Mouse (Mus musculus): ENCODE measurements around the gene Trim2. TPM values are rescaled to one million over a fixed set of nuclear protein-coding genes. Genes with fewer than 3 reads are reported as not detected.

The Trim2 gene
- polyA plus RNA-seq, 1 experiment from 2014 or later, result 115 TPM

DNA sequence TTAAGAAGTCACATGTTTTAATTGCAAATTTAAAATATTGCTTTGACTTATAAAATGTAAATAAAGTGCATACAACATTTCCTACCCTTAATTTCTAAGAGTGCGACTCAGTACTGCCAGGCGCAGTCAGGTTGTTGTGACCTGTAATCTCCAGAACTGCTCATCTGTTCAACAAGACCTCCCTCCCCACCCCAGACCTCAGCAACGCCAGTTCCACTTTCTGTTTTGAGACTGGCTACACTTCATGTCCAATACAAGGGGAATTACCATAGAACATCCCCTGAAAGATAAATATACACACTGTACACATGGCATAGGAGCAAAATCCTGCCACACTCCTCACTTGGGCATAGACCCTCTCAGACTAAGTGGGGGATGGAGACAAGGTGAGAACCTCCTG is 180.0 kb downstream of the Trim2 start:
- WGBS, result 94% methylated on average over 3 of the region's 3 CpGs
- H3K9ac ChIP-seq (ENCODE audit: low read length), result no peak overlapping the region
- H3K4me3 ChIP-seq (ENCODE audit: low read depth, low read length), result no peak overlapping the region
- no peak overlapping the region for H3K27ac ChIP-seq (ENCODE audit: low read depth, low read length)
- no peaks in the 10 kb centered on the region for H3K4me1 ChIP-seq (ENCODE audit: control insufficient read depth, insufficient read depth, low read length)
- H3K27me3 ChIP-seq (ENCODE audit: control insufficient read depth, insufficient read depth, low read length), result no peaks in the 10 kb centered on the region
- H3K4me2 ChIP-seq (ENCODE audit: low read depth), result no peak overlapping the region
- H3K9me3 ChIP-seq (ENCODE audit: control insufficient read depth, low read length), result no peaks in the 10 kb centered on the region
- DNase-seq (ENCODE audit: low spot score) (no peak), ATAC-seq (ENCODE audit: insufficient read depth, low FRiP score, low TSS enrichment) (no peak)
- H3K36me3 ChIP-seq (ENCODE audit: control insufficient read depth, insufficient read depth, low read length), result no peaks in the 10 kb centered on the region

DNA sequence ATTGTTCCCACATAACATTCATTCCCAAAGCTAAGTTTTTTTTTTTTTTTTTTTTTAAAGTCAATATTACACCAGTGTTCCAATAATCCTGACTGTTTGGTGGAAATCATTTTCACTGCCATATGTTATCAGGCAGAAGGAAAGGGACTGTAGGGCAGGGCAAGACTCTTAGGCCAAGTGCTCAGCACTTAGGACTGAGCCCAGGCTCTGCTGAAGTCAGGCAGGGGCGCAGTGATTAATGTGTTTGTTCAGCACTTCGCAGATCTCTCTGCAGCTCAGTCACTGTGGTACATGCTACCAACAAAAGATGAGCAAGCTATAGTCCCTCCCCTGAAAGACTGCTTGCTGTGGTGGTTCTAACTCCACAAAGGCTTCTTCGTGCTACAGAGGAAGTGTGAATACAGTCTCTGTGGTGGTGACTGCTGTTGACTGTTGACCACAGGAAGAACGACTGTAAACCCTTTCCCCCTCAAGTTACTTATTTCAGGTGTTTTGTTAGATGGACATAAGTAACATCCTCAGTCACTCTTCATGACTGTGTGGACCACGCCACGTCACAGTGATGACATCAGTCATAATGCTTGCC is 180.9 kb downstream of the Trim2 start:
- Histone ChIP-seq H3K4me2 (ENCODE audit: low read depth) (no peak overlapping the region), H3K9ac (ENCODE audit: low read length) (no peak overlapping the region), H3K27ac (ENCODE audit: low read depth, low read length) (no peak overlapping the region), H3K4me3 (ENCODE audit: low read depth, low read length) (no peak overlapping the region), H3K9me3 (ENCODE audit: control insufficient read depth, low read length) (no peaks in the 10 kb centered on the region), H3K4me1 (ENCODE audit: control insufficient read depth, insufficient read depth, low read length) (no peaks in the 10 kb centered on the region), H3K36me3 (ENCODE audit: control insufficient read depth, insufficient read depth, low read length) (no peaks in the 10 kb centered on the region), H3K27me3 (ENCODE audit: control insufficient read depth, insufficient read depth, low read length) (no peaks in the 10 kb centered on the region)
- no peak for DNase-seq (ENCODE audit: low spot score)
- ATAC-seq (ENCODE audit: insufficient read depth, low FRiP score, low TSS enrichment), result no peak
- WGBS, result 58% methylated on average over 6 of the region's 6 CpGs

DNA sequence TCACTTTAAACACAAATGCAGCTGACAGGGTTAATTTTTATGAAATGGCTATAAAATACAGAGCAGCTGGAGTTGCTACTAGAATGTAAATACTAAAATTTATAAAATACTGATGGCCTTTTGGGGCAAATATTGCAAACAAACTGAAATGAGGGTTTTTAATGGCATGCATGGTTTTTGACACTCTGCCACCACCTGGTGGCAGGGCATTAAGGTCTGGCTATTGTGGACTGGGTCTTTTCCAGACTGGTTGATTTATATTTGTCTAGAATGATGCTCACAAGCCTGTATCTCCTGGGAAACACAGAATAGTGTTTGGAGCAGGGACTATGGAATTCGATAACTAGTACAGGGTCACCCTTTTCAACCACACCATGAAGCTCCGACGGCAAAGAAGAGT is 183.2 kb downstream of the Trim2 start:
- whole genome bisulfite sequencing, result 65% methylated on average over 3 of the region's 3 CpGs
- Histone ChIP-seq H3K4me1 (ENCODE audit: control insufficient read depth, insufficient read depth, low read length) (no peaks in the 10 kb centered on the region), H3K27ac (ENCODE audit: low read depth, low read length) (no peak overlapping the region), H3K27me3 (ENCODE audit: control insufficient read depth, insufficient read depth, low read length) (no peaks in the 10 kb centered on the region), H3K9me3 (ENCODE audit: control insufficient read depth, low read length) (no peaks in the 10 kb centered on the region), H3K4me3 (ENCODE audit: low read depth, low read length) (no peak overlapping the region), H3K9ac (ENCODE audit: low read length) (no peak overlapping the region), H3K4me2 (ENCODE audit: low read depth) (no peak overlapping the region), H3K36me3 (ENCODE audit: control insufficient read depth, insufficient read depth, low read length) (no peaks in the 10 kb centered on the region)
- no peak for DNase-seq (ENCODE audit: low spot score)
- no peak for ATAC-seq (ENCODE audit: insufficient read depth, low FRiP score, low TSS enrichment)

DNA sequence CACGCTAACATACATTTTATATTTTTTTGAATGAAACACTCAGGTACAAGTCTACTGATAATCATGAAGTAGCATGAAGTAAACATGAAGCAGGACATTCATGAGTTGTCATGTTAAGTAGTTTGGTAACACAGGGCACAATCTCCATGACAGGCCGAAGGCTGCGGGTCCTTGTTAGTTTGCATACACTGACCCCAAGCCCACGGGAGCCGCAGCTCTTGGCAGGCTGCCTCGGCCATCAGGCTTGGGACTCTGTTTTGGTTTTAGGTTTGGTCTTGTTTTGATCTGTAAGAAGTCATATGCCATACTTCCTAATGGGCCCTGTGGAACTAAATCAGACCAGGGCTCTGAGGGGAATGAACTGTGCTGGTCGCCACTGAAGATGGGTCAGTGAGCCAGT is 188.0 kb downstream of the Trim2 start:
- DNase-seq (ENCODE audit: low spot score) (no peak), ATAC-seq (ENCODE audit: insufficient read depth, low FRiP score, low TSS enrichment) (no peak)
- H3K27me3 ChIP-seq (ENCODE audit: control insufficient read depth, insufficient read depth, low read length), result no peaks in the 10 kb centered on the region
- H3K9ac ChIP-seq (ENCODE audit: low read length), result no peak overlapping the region
- no peak overlapping the region for H3K4me2 ChIP-seq (ENCODE audit: low read depth)
- no peaks in the 10 kb centered on the region for H3K9me3 ChIP-seq (ENCODE audit: control insufficient read depth, low read length)
- H3K4me3 ChIP-seq (ENCODE audit: low read depth, low read length), result no peak overlapping the region
- no peaks in the 10 kb centered on the region for H3K36me3 ChIP-seq (ENCODE audit: control insufficient read depth, insufficient read depth, low read length)
- WGBS, result 79% methylated on average over 7 of the region's 7 CpGs
- no peak overlapping the region for H3K27ac ChIP-seq (ENCODE audit: low read depth, low read length)
- H3K4me1 ChIP-seq (ENCODE audit: control insufficient read depth, insufficient read depth, low read length), result no peaks in the 10 kb centered on the region

DNA sequence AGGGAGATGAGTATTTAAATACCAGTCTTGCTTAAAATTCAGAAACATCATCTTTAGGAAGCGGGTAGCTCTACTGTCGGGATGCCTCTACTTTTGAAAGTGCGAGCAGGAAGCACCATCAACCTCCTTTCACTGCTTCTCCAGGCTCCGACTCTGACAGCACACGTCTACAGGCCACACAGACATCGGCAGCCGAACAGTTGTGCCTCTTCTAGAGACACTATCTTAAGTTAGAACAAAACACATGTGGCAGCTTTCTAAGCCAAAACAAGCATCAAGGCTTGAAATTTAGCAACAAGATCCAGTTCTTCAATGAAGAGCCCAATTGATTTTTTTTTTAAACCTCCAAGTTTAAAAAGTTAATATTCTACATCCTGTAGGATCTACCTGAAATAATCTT is 188.5 kb downstream of the Trim2 start:
- H3K36me3 ChIP-seq (ENCODE audit: control insufficient read depth, insufficient read depth, low read length), result no peaks in the 10 kb centered on the region
- H3K4me2 ChIP-seq (ENCODE audit: low read depth), result no peak overlapping the region
- H3K4me3 ChIP-seq (ENCODE audit: low read depth, low read length), result no peak overlapping the region
- no peaks in the 10 kb centered on the region for H3K9me3 ChIP-seq (ENCODE audit: control insufficient read depth, low read length)
- DNase-seq (ENCODE audit: low spot score), result no peak
- no peaks in the 10 kb centered on the region for H3K4me1 ChIP-seq (ENCODE audit: control insufficient read depth, insufficient read depth, low read length)
- no peak overlapping the region for H3K27ac ChIP-seq (ENCODE audit: low read depth, low read length)
- no peak for ATAC-seq (ENCODE audit: insufficient read depth, low FRiP score, low TSS enrichment)
- no peaks in the 10 kb centered on the region for H3K27me3 ChIP-seq (ENCODE audit: control insufficient read depth, insufficient read depth, low read length)
- no peak overlapping the region for H3K9ac ChIP-seq (ENCODE audit: low read length)
- 87% methylated on average over 7 of the region's 7 CpGs for WGBS

Other genes starting within 250 kb of the Trim2 start
- 8.2 and 9.1 TPM in 2 replicates for gene Mnd1, start 151.1 kb downstream of the Trim2 start, polyA plus RNA-seq (2014; fragmentation: Nextera tagmentation; extraction: Ambion mirVana)
- gene Gm6525, start 132.8 kb downstream of the Trim2 start, polyA plus RNA-seq (2014; fragmentation: Nextera tagmentation; extraction: Ambion mirVana), result 0.76 and 0.95 TPM in 2 replicates
- 6.0 and 7.0 TPM in 2 replicates for gene Fhdc1, start 173.6 kb upstream of the Trim2 start, polyA plus RNA-seq (2014; fragmentation: Nextera tagmentation; extraction: Ambion mirVana)